Mouse (Mus musculus): ENCODE results near the gene Gm42791. TPM values are rescaled to one million over a fixed set of nuclear protein-coding genes. Genes with fewer than 3 reads are reported as not detected.

Gm42791 gene
- total RNA-seq, 2 experiments from 2014 or later = 4.1 to 6.0 TPM

DNA sequence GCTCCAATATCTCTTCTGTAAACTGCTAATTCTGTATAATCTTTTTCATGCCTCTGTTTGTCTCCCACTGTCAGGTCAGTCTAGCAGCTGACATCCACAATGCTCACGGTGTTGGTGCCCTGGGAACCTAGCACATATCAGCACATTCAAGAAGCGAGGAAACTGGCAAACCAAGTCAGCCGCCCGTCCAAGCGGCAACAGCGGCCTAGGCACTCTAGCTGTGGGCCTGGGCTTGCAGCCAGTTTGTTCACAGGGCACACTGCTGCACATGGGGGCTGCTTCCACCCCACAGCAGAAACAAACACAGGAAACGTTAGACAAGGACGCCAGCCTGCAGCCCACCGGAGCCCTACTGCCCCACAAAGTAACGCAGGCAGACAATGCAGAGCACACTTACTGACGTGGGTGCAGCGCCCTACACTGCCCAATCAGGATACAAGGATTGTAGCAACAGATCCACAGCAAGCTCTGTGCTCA is 97.0 kb downstream of the Gm42791 start:
- intact Hi-C loops (cut with DNase I) = no loop called here
- peak; percentile 18 to 32 for DNase-seq

DNA sequence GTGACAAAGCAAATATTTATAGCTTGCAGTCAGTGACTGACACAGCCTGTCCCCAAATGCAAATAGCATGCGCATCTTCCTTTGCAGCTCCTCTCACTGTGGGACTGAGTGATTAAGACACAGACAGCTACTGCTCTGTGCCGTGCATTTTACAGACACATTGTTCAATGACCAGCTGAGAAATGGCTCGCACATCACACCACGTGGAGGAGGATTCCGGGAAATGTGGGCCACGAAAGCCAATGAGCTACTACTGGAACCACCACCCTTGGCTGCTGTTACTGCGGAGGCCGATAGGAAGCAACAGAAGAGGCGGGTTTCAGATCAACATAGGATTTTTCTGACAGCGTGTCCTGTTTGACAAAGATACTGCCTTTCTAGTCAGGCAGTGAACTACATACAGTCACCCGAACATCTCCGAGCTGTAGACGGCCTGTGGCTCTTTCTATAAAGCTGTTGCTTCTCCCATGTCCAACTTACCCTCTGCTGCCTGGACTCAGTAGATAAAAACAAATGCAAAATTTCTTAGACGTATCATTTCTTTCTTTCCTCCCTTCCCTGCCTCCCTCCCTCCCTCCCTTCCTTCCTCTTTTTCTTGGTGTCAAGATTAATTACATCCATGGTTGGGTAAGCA is 97.8 kb downstream of the Gm42791 start:
- peak; percentile 55 to 63 for DNase-seq
- intact Hi-C loops (cut with DNase I) = no loop called here

DNA sequence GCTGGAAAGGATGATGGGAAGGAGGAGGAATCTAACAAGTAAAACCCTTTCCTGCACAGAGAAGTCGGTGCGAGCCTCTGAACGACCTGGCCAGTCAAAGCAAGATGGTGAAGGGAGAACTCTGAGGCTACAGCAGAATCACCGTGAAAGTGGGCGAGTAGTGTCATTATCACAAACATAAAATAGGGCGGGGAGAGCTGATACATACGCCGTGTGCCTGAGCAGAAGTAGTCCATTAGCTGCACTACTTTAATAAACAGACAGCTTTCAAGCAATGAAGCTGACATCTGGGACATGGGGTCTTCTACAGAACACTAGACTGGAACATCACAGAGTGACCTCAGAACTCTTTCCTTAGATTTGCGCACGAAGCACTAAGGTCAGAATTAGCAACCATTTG is 98.4 kb downstream of the Gm42791 start:
- no peak for DNase-seq
- intact Hi-C loops (cut with DNase I) = no loop called here

DNA sequence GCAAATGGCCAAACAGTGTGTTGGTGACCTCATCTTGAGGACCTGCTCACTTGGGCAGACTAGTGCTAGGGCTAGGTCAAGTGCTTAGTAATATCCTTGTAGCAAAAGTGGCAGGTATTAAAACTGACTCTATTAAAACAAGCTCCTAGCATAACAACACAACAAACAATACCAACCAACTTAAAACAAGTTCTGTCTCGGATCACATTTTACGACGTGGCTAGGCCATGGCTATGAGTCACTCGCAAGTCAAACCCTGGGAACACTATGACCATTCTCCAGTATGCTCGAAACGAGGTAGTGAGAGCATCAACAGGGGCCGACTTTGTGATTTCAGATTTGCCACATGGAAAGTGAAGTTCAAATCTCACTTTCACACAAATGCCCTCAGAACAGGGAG is 99.1 kb downstream of the Gm42791 start:
- intact Hi-C loops (cut with DNase I) = no loop called here
- DNase-seq = no peak

DNA sequence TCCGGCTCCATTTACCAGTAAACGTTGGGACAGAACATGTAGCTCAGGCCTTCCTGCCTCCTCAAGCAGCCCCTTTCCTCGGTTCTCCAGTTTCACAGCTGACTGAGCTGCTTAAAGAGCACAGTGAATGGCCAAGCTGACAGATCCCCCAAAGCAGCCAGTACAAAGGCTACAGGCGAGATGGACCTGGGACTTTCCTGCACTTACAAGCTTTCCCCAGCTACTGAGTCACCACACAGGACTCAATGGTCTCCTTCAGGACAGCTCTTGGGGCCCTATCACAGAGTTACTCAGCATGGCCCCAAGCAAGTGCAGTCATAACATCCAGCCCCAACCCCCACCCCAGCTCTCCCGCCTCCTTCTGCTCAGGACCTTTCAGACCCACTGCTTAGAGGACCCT is 99.9 kb downstream of the Gm42791 start:
- DNase-seq = no peak
- intact Hi-C loops (cut with DNase I) = no loop called here

DNA sequence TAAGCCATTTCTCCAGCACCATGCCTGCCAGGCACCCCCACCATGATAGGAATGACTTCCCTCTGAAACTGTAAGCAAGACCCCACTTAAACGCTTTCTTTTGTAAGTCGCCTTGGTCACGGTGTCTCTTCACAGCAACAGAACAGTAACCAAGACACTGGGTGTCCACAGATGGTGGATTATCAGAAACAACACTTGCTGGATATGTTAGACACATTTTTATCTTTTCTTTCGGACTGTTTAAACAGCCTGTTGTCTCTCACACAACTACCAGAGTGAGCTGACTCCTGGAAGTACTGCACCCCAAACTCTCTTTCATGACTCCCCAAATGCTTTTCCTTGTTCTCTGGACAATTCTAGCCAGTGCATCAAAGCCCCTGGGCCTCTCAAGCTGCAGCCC is 104.7 kb downstream of the Gm42791 start:
- DNase-seq = no peak
- intact Hi-C loops (cut with DNase I) = no loop called here

DNA sequence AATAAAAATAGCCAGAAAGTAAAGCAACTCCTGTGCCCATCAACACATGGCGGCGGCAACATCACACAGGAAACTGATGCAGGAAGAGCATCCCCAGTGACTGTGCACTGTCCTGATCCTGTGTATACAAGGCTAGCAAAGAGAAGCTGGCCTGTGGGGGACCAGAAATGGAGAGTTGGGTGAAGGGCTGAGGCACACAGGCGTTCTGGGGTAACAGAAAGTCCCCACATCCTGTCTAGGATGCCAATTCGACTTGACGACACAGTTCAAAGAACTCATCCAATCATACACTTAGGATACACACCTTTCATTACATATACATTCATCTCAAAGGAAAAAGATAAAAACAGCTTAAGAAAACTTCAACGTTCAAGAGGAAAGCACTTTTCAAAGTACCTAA is 106.9 kb downstream of the Gm42791 start:
- no peak for DNase-seq
- intact Hi-C loops (cut with DNase I) = no loop called here

DNA sequence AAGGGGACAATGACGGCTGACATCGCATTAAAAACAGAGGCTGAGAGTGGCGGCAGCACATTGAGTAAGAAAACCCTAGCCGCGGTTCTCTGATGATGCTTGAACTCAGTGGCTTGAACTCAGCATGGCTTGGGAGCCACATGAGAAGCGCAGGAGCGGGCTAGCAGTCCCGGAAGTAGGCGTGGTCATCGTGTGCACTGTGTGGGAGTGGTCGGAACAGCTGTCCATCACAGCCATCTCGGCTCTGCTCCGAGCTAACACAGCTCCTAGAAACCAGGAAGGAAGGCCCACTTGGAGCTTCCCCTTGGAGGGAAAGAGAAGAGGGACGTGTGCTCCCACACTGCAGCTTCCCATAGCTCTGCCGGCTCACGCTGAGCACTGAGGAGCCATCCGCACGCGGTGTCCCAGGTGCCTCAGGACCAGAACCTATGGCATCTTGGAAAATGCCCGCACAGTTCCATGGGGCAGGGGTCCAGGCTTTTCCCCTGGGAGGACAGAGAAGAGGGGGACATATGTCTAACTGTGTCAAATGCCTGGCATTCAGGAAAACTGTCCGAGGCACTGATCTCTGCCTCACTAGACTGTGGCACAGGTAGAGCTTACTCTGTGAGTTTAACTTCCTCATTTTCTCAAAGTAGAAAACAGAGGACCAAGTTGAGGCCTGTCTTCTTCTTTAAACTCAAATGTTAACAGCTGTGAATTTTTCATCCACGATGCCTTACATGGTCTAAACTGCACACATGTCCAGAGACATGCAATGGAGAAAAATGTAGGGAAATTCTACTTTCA is 108.9 kb downstream of the Gm42791 start:
- DNase-seq = peak in 1 of 2 experiments; percentile 18
- intact Hi-C loops (cut with DNase I) = no loop called here

DNA sequence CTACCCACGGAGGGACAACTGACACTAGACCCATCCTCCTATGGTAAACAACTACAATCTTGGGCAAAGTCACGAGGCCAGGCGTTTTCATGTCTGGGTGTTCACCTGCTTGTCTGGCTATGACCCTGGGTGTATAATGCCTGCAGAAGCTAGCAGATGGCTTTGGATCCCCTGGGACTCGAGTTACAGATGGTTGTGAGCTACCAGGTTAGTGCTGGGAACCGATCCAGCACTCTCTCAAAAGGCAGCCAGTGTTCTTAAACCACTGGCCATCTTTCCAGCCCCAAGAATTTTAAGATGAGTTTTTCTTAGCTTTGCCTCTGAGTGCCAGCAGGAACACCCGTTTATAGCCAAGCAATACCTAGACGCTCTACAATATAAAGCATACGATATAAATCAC is 111.3 kb downstream of the Gm42791 start:
- intact Hi-C loops (cut with DNase I) = no loop called here
- DNase-seq = no peak

DNA sequence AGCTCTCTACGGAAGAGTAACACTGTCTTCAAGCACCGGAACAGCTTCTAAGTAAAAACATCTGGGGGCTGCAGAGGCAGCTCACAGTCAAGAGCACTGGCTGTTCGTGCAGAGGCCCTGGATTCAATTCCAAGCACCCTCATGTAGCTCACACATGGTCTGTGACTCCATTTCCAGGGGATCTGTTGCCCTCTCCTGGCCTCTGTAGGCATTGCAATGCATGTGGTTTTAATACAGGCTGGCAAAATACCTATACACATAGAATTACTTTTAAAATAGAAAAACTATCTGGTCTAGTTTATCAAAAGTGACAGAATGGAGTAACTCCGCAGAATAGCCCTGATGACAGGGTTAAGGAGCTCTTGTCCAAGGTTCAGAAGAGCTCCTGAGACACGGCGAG is 115.7 kb downstream of the Gm42791 start:
- DNase-seq = peak in 1 of 2 experiments; percentile 18
- intact Hi-C loops (cut with DNase I) = no loop called here

DNA sequence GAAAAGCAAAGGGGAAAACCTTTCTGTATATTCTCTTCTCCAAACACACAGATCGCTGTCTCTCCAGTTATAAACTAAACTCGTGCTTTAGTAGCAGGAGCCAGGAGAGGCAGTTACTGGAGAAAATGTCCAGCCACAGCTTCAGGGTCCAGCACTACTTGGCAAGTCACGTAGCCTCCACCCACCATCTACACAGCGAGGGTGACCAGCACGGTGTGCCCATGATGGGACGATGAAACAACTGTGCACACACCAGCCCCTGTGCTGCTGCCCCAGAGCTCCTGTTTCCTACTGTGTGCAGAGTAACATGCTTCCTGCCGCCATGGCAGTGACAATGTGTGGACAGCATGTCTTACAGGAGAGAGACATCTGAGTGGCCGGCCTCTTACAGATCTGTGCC is 121.8 kb downstream of the Gm42791 start:
- intact Hi-C loops (cut with DNase I) = no loop called here
- no peak for DNase-seq

DNA sequence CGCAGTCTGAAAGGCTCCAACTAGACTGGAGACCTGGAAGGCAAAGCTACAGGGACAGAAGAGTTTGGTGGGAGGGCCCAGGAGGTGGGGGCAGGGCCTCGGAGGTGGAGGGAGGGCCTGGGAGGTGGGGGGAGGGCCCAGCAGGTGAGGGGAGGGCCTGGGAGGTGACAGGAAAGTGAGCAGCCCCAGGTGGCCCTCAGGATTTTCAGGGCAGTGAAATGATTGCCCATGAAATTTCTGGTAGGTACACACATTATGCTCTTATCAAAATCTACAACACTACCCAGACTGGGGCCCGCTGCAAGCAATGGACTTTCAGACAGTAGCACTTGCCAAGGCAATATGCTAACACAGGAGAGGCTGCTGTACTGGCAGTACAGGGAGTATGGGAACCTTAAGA is 125.4 kb downstream of the Gm42791 start:
- intact Hi-C loops (cut with DNase I) = no loop called here
- no peak for DNase-seq

DNA sequence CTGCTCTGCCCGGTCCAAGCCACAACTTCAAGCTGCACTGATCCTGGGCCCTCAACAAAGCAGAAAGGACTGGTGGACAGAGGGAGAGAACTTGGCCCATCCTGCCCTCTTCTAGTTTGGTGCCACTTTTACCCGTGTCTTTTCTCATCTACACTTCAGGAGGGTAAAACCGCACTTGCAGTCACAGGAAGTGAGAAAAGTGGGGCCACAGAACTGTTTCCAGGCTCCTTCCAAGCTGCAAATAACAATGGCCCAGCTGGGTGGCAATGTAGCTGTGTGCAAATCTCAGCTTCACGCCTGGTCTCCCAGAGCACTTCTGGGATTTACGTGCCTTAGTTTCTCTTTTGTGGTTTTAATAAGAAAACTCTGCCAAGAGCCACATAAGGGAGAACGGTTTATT is 127.2 kb downstream of the Gm42791 start:
- intact Hi-C loops (cut with DNase I) = no loop called here
- DNase-seq = no peak

DNA sequence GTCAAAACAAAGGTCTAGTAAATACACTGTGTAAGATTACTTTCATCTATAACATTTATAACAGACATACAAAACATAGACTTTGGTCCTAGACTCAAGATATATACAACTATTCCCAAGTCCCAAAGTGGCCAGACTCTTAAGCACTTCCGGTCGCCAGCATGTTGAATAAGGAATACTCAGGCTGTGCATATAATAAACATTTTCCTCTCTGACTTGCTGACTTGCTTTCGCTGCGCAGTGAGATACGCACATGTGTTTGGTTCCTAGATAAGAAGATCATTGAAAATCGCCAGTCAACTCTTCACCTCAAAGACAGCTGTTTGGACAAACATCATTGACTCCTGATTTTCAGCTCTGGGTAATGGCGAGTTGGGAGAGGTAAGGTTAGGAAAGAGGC is 127.8 kb downstream of the Gm42791 start:
- intact Hi-C loops (cut with DNase I) = no loop called here
- no peak for DNase-seq

DNA sequence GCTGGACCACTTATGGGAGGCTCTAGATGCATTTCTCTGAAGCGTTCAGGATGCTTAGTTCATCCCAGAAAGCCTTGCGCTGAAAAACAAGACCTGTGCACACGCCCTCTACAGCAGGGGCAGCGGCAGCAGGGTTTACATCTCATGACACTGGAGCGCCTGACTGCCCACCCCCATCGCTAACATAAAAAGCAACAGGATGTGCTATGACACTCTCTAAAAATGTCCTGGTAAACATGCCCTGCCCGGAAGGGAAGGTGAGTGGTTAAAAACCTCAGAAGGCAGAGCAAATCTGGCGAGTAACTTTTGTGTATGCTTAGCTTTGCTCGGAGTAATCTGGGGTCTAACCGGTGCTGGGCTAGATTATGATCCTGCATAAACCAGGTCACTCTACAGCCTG is 128.4 kb downstream of the Gm42791 start:
- intact Hi-C loops (cut with DNase I) = no loop called here
- DNase-seq = no peak

DNA sequence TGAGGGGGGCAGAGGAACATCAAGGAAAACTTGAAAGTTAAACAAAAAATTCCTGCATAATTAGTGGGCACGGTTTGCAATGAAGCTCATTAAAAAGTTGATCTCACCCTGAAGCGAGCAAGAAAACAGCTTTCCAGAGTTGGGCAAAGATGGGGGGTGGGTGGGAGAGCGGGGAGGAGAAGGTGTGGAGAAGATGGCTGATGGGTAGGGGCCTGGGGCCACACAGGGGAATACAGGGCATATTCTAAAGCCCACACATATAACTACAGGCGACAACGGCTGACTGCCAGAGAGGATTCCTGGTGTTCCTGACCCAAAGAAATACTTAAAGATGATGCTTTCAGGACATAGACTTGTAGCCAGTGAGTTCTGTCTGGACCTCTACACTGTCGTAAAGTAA is 131.5 kb downstream of the Gm42791 start:
- DNase-seq = no peak
- intact Hi-C loops (cut with DNase I) = no loop called here

DNA sequence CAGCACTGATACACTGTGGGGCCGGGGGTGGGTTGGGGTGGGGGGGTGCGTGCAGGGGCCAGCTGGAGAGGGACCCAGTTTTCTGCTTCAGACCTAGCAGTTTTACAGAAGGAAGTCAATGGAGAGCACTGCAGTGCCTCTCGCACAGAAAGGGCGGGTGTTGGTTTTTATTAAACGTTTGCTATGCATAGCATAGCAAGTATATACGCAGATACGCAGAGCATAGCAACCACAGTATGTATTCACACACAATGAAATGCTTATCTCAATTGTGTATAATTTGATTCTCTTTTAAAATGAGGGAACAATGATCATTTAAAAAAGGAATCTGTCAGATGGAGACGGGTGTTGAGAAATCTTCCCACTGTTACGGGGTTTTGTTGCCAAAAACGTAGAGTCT is 132.1 kb downstream of the Gm42791 start:
- no peak for DNase-seq
- intact Hi-C loops (cut with DNase I) = no loop called here

DNA sequence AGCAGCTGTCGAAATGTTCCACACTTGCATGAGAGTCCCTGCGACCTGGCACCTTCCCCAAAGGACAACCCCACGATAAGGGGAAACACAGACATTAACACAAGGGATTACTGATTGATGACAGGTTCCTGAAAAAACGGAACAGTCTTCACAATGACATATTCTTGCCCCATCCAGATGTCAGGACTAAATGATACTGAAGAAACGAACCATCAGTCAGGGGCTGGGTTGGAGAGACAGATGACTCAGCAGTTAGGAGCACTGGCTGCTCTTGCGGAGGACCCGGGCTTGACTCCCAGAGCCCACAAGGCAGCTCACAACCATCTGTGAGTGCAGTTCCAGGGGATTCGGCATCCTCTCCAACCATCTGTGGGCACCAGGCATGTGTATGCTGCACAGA is 132.8 kb downstream of the Gm42791 start:
- intact Hi-C loops (cut with DNase I) = no loop called here

DNA sequence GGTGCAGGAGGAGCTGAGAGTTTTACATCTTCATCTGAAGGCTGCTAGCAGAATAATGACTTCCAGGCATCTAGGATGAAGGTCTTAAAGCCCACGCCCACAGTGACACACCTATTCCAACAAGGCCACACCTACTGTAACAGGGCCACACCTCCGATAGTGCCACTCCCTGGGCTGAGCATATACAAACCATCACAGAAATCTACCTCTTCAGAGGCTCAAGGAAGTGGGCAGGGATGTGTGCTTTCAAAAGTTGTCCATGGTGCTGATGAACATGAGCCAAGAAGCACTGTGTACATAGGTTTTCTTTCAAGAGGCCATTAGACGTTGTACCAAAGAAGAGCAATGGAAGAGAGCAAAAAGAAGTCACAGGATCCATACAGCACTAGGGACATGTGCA is 137.4 kb downstream of the Gm42791 start:
- intact Hi-C loops (cut with DNase I) = no loop called here
- no peak for DNase-seq

More for the DNA sequence above, 132.8 kb downstream of the Gm42791 start:
- no peak for DNase-seq

DNA sequence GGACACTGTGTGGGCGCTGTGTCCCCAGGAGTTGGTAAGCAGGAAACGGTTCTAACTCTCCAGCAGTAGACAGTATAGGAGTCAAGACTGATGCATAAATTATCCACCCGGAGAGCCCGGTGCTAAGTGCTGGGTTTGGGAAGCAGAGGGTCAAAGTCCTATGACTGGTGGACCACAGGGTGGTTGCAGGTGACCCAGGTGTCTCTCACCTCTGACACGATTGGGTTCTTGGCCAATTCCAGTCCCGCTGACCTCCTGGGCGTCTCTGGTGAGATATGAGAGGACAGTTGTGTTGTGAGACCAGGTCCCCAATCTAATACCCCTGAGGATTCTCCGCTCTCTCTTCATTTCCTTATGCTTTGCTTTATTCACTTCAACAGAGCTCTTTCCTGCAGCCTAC is 139.9 kb downstream of the Gm42791 start:
- intact Hi-C loops (cut with DNase I) = no loop called here
- no peak for DNase-seq

DNA sequence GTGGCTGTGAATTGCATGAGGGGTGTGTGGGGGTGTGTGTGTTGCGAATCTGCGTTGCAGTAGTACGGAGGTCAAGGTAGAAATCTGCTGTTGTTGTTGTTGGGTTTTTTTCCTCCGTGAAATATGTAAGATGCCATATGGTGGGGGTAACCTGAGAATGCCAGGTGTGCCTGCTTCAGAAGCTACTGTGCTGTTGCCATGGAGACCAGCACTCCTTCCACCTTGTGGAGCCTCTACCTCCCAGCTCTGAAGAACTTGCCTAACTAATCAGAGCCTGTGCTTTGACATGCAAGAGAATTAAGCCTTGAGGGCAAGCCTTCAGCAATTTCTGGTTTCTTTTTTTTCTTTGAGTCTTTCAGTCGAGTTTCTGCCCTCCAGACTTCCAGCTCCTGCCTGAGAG is 140.8 kb downstream of the Gm42791 start:
- intact Hi-C loops (cut with DNase I) = no loop called here

DNA sequence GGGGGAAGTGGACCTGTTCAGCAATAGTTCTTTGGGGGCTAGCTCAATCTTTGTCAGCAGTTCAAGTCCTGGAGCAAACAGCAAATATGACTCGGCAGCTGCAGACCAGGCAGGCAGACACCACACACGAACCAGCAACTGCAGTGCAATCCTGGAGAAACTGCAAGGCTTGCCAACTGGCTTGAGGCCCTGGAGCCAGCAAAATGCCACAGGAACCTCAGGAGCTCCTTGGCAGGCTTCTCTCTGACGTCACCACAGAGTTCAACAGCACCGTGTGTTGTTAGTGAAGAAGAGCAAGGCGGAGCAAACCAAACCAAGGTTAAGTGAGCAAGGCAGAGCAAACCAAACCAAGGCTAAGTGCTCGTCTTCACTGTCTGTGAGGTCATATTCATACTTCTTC is 145.4 kb downstream of the Gm42791 start:
- no peak for DNase-seq
- intact Hi-C loops (cut with DNase I) = no loop called here

More for the DNA sequence above, 140.8 kb downstream of the Gm42791 start:
- no peak for DNase-seq
